Mouse (Mus musculus) thymus, postnatal 25 days (tissue): ENCODE data around the gene Tmem63a.
A peak's percentile ranks its signal among the peaks of the same experiment; 100 is the strongest.

Source experiments
- DNase-seq: peaks from one replicate; pipeline ENCODE4 v3.0.0; 2022

The Tmem63a gene

GRCm38 (mm10) chr1:181011601-181012000, 69.5 kb downstream of the Tmem63a start:
- no peak for DNase-seq

- DNase-seq: no peak
Observed at GRCm38 (mm10) chr1:181012416-181012815, 70.3 kb downstream of the Tmem63a start.

GRCm38 (mm10) chr1:181013446-181013845, 71.3 kb downstream of the Tmem63a start:
- DNase-seq: no peak

- no peak for DNase-seq
Observed at GRCm38 (mm10) chr1:181014731-181015500, 72.8 kb downstream of the Tmem63a start.

- no peak for DNase-seq
Observed at GRCm38 (mm10) chr1:181015558-181015957, 73.4 kb downstream of the Tmem63a start.

- DNase-seq: no peak
Observed at GRCm38 (mm10) chr1:181016045-181016444, 73.9 kb downstream of the Tmem63a start.

- peak; percentile 62 for DNase-seq
Observed at GRCm38 (mm10) chr1:181016532-181017131, 74.5 kb downstream of the Tmem63a start.

- DNase-seq: peak; percentile 88
Observed at GRCm38 (mm10) chr1:181017212-181017711, 75.1 kb downstream of the Tmem63a start.

- DNase-seq: no peak
Observed at GRCm38 (mm10) chr1:181017890-181018420, 75.8 kb downstream of the Tmem63a start.

- no peak for DNase-seq
Observed at GRCm38 (mm10) chr1:181020756-181021487, 78.8 kb downstream of the Tmem63a start, which contains the start of gene Ephx1. Ephx1 (minus strand) TSS chr1:181020904.

GRCm38 (mm10) chr1:181021488-181021865, 79.3 kb downstream of the Tmem63a start:
- no peak for DNase-seq

- DNase-seq: peak; percentile 86
Observed at GRCm38 (mm10) chr1:181022265-181022664, 80.1 kb downstream of the Tmem63a start.
